Mouse (Mus musculus): Measurements from ENCODE around the gene Mmp23. TPM values are rescaled to one million over a fixed set of nuclear protein-coding genes. Genes with fewer than 3 reads are reported as not detected.

Mmp23 gene
- polyA plus RNA-seq, 1 experiment from 2014 or later = 4.1 TPM

GRCm38 (mm10) chr4:155624338-155625291 lies 28.6 kb downstream of the Mmp23 start, which contains the start of gene Cdk11b:
TSS of gene Cdk11b (plus strand) at chr4:155624854.
- no peak for TF ChIP-seq CTCF (IDR thresholded peaks at IDR 0.05)
- in situ Hi-C loops (cut with MboI; ENCODE audit: low pct_unique_long_range_greater_than_20kb) = no loop called here
- POLR2A ChIA-PET = no interaction called here
- no peaks in the 10 kb centered on the region for H3K27me3 ChIP-seq
- CTCF ChIA-PET = no interaction called here
- peak; percentile 51 for ATAC-seq
- DNase-seq (ENCODE audit: low read depth, low spot score) = peak; percentile 64

GRCm38 (mm10) chr4:155618321-155618720 lies 34.9 kb downstream of the Mmp23 start:
- ATAC-seq (no peak), DNase-seq (ENCODE audit: low read depth, low spot score) (no peak)

GRCm38 (mm10) chr4:155613264-155613663 lies 39.9 kb downstream of the Mmp23 start:
- ChIA-PET POLR2A (no interaction called here), CTCF (interaction anchor here (1.3 kb wide), 1 partner anchor 23 kb away, joined by 3 read pairs; no protein-coding TSS in a partner anchor)
- H3K27me3 ChIP-seq = no peaks in the 10 kb centered on the region
- no peak for ATAC-seq
- in situ Hi-C loops (cut with MboI; ENCODE audit: low pct_unique_long_range_greater_than_20kb) = no loop called here
- TF ChIP-seq CTCF (IDR thresholded peaks at IDR 0.05) = no peak
- DNase-seq (ENCODE audit: low read depth, low spot score) = no peak

More at GRCm38 (mm10) chr4:155618321-155618720, 34.9 kb downstream of the Mmp23 start:
- CTCF ChIA-PET = no interaction called here
- no peaks in the 10 kb centered on the region for H3K27me3 ChIP-seq
- TF ChIP-seq CTCF (IDR thresholded peaks at IDR 0.05) = no peak
- in situ Hi-C loops (cut with MboI; ENCODE audit: low pct_unique_long_range_greater_than_20kb) = no loop called here
- POLR2A ChIA-PET = interaction anchor here (0.6 kb wide), 1 partner anchor 71 kb away, joined by 5 read pairs; no protein-coding TSS in a partner anchor

- CTCF ChIA-PET = interaction anchor here (1.3 kb wide), 1 partner anchor 22 kb away, joined by 3 read pairs; no protein-coding TSS in a partner anchor
- no peak for ATAC-seq
- DNase-seq (ENCODE audit: low read depth, low spot score) = no peak
- in situ Hi-C loops (cut with MboI; ENCODE audit: low pct_unique_long_range_greater_than_20kb) = no loop called here
- no peaks in the 10 kb centered on the region for H3K27me3 ChIP-seq
- no peak for TF ChIP-seq CTCF (IDR thresholded peaks at IDR 0.05)
- POLR2A ChIA-PET = no interaction called here
Observed at GRCm38 (mm10) chr4:155611860-155612259, 41.3 kb downstream of the Mmp23 start.

GRCm38 (mm10) chr4:155606825-155607224 lies 46.4 kb downstream of the Mmp23 start:
- CTCF ChIA-PET = interaction anchor here (1.0 kb wide), 1 partner anchor 14 kb away, joined by 3 read pairs; no protein-coding TSS in a partner anchor
- H3K27me3 ChIP-seq = no peaks in the 10 kb centered on the region
- ATAC-seq (no peak), DNase-seq (ENCODE audit: low read depth, low spot score) (no peak)
- POLR2A ChIA-PET = interaction anchor here (0.7 kb wide), 1 partner anchor 13 kb away, joined by 4 read pairs; no protein-coding TSS in a partner anchor
- TF ChIP-seq CTCF (IDR thresholded peaks at IDR 0.05) = no peak
- in situ Hi-C loops (cut with MboI; ENCODE audit: low pct_unique_long_range_greater_than_20kb) = no loop called here

- CTCF ChIA-PET = no interaction called here
- no peak for TF ChIP-seq CTCF (IDR thresholded peaks at IDR 0.05)
- in situ Hi-C loops (cut with MboI; ENCODE audit: low pct_unique_long_range_greater_than_20kb) = no loop called here
- no peak for DNase-seq (ENCODE audit: low read depth, low spot score)
- POLR2A ChIA-PET = no interaction called here
- no peak for ATAC-seq
- H3K27me3 ChIP-seq = no peaks in the 10 kb centered on the region
Observed at GRCm38 (mm10) chr4:155605132-155605531, 48.1 kb downstream of the Mmp23 start.

GRCm38 (mm10) chr4:155603801-155604200 lies 49.4 kb downstream of the Mmp23 start:
- DNase-seq (ENCODE audit: low read depth, low spot score) (no peak), ATAC-seq (no peak)
- no peak for TF ChIP-seq CTCF (IDR thresholded peaks at IDR 0.05)
- CTCF ChIA-PET = no interaction called here
- POLR2A ChIA-PET = no interaction called here
- in situ Hi-C loops (cut with MboI; ENCODE audit: low pct_unique_long_range_greater_than_20kb) = no loop called here
- H3K27me3 ChIP-seq = no peaks in the 10 kb centered on the region

- in situ Hi-C loops (cut with MboI; ENCODE audit: low pct_unique_long_range_greater_than_20kb) = no loop called here
- POLR2A ChIA-PET = no interaction called here
- ATAC-seq = no peak
Observed at GRCm38 (mm10) chr4:155602753-155603152, 50.4 kb downstream of the Mmp23 start.

GRCm38 (mm10) chr4:155601997-155602456 lies 51.2 kb downstream of the Mmp23 start:
- POLR2A ChIA-PET = no interaction called here
- in situ Hi-C loops (cut with MboI; ENCODE audit: low pct_unique_long_range_greater_than_20kb) = no loop called here

More at GRCm38 (mm10) chr4:155602753-155603152, 50.4 kb downstream of the Mmp23 start:
- CTCF ChIA-PET = no interaction called here
- no peaks in the 10 kb centered on the region for H3K27me3 ChIP-seq
- DNase-seq (ENCODE audit: low read depth, low spot score) = no peak
- no peak for TF ChIP-seq CTCF (IDR thresholded peaks at IDR 0.05)

GRCm38 (mm10) chr4:155601091-155601996 lies 51.8 kb downstream of the Mmp23 start, which contains the start of gene Slc35e2:
TSS of gene Slc35e2 (plus strand) at chr4:155601416.
- in situ Hi-C loops (cut with MboI; ENCODE audit: low pct_unique_long_range_greater_than_20kb) = no loop called here
- H3K27me3 ChIP-seq = no peaks in the 10 kb centered on the region
- ChIA-PET CTCF (no interaction called here), POLR2A (no interaction called here)
- no peak for DNase-seq (ENCODE audit: low read depth, low spot score)
- no peak for TF ChIP-seq CTCF (IDR thresholded peaks at IDR 0.05)
- ATAC-seq = peak; percentile 90

More at GRCm38 (mm10) chr4:155601997-155602456, 51.2 kb downstream of the Mmp23 start:
- DNase-seq (ENCODE audit: low read depth, low spot score) (no peak), ATAC-seq (no peak)
- no peak for TF ChIP-seq CTCF (IDR thresholded peaks at IDR 0.05)
- no peaks in the 10 kb centered on the region for H3K27me3 ChIP-seq
- CTCF ChIA-PET = no interaction called here

Other genes with a start within 250 kb of the Mmp23 start
- gene Cfap74, start 244.2 kb downstream of the Mmp23 start, polyA plus RNA-seq (2021) = 2.2 TPM
- 0.41 TPM for gene Tmem52, start 184.3 kb downstream of the Mmp23 start, polyA plus RNA-seq (2021)
- 287 TPM for gene Gnb1, start 162.0 kb downstream of the Mmp23 start, polyA plus RNA-seq (2021)
- gene Nadk, start 91.0 kb downstream of the Mmp23 start, polyA plus RNA-seq (2021) = 87.0 TPM
- 4.0 TPM for gene Slc35e2, start 52.0 kb downstream of the Mmp23 start, polyA plus RNA-seq (2021)
- gene Cdk11b, start 28.5 kb downstream of the Mmp23 start, polyA plus RNA-seq (2021) = 57.8 TPM
- gene Gm10563, start 8.0 kb downstream of the Mmp23 start, polyA plus RNA-seq (2021) = not detected
- gene Mib2, start 15.8 kb upstream of the Mmp23 start, polyA plus RNA-seq (2021) = 39.5 TPM
- gene Fndc10, start 41.0 kb upstream of the Mmp23 start, polyA plus RNA-seq (2021) = 7.3 TPM
- gene Ssu72, start 51.4 kb upstream of the Mmp23 start, polyA plus RNA-seq (2021) = 81.8 TPM
- 1.4 TPM for gene Tmem240, start 81.4 kb upstream of the Mmp23 start, polyA plus RNA-seq (2021)
- gene Atad3a, start 107.7 kb upstream of the Mmp23 start, polyA plus RNA-seq (2021) = 53.3 TPM
- gene Vwa1, start 121.3 kb upstream of the Mmp23 start, polyA plus RNA-seq (2021) = 0.47 TPM
- gene Tmem88b, start 132.5 kb upstream of the Mmp23 start, polyA plus RNA-seq (2021) = 0.05 TPM
- not detected for gene Ankrd65, start 137.1 kb upstream of the Mmp23 start, polyA plus RNA-seq (2021)
- 124 TPM for gene Mrpl20, start 149.5 kb upstream of the Mmp23 start, polyA plus RNA-seq (2021)
- gene Ccnl2, start 159.1 kb upstream of the Mmp23 start, polyA plus RNA-seq (2021) = 55.5 TPM
- gene Aurkaip1, start 177.9 kb upstream of the Mmp23 start, polyA plus RNA-seq (2021) = 127 TPM
- gene Mxra8, start 186.3 kb upstream of the Mmp23 start, polyA plus RNA-seq (2021) = 15.4 TPM
- 83.6 TPM for gene Dvl1, start 194.0 kb upstream of the Mmp23 start, polyA plus RNA-seq (2021)
- gene Tas1r3, start 210.0 kb upstream of the Mmp23 start, polyA plus RNA-seq (2021) = 1.2 TPM
- gene Cptp, start 216.1 kb upstream of the Mmp23 start, polyA plus RNA-seq (2021) = 15.4 TPM
- 37.6 TPM for gene Ints11, start 216.2 kb upstream of the Mmp23 start, polyA plus RNA-seq (2021)
- gene Pusl1, start 238.4 kb upstream of the Mmp23 start, polyA plus RNA-seq (2021) = 22.4 TPM
- 16.7 TPM for gene Acap3, start 238.4 kb upstream of the Mmp23 start, polyA plus RNA-seq (2021)

Data from Patski (cell line).